Mouse (Mus musculus): ENCODE measurements around the gene Upf2. TPM values are rescaled to one million over a fixed set of nuclear protein-coding genes. Genes with fewer than 3 reads are reported as not detected.

Upf2 gene
- polyA plus RNA-seq, 1 experiment = 5.6 TPM

GRCm38 (mm10) chr2:5936550-5936949 is 14.7 kb upstream of the Upf2 start:
- no peak for DNase-seq
- Histone ChIP-seq H3K27me3 (ENCODE audit: control insufficient read depth, insufficient read depth, low read length) (no peaks in the 10 kb centered on the region), H3K4me1 (replicated peaks; ENCODE audit: control insufficient read depth, insufficient read depth, low read length) (no peaks in the 10 kb centered on the region), H3K27ac (ENCODE audit: control insufficient read depth, insufficient read depth, low read length) (no peak overlapping the region), H3K4me3 (ENCODE audit: control insufficient read depth, insufficient read depth, low read length) (no peak overlapping the region), H3K36me3 (ENCODE audit: control insufficient read depth, insufficient read depth, low read length) (no peaks in the 10 kb centered on the region)
- TF ChIP-seq CTCF (IDR thresholded peaks at IDR 0.05; ENCODE audit: borderline replicate concordance, control insufficient read depth, extremely low read depth, insufficient read depth, low read length, poor library complexity) = no peak
- 97% methylated on average over 4 of the region's 4 CpGs for WGBS

- no peak for DNase-seq
- H3K27ac ChIP-seq (ENCODE audit: control insufficient read depth, insufficient read depth, low read length) = no peak overlapping the region
- H3K36me3 ChIP-seq (ENCODE audit: control insufficient read depth, insufficient read depth, low read length) = no peaks in the 10 kb centered on the region
- 94% methylated on average over 3 of the region's 3 CpGs for WGBS
- H3K27me3 ChIP-seq (ENCODE audit: control insufficient read depth, insufficient read depth, low read length) = no peaks in the 10 kb centered on the region
- no peak overlapping the region for H3K4me3 ChIP-seq (ENCODE audit: control insufficient read depth, insufficient read depth, low read length)
- TF ChIP-seq POLR2A (IDR thresholded peaks at IDR 0.05; ENCODE audit: control insufficient read depth, extremely low read depth, insufficient read depth, low read length, poor library complexity) = no peak
- no peak for TF ChIP-seq CTCF (IDR thresholded peaks at IDR 0.05; ENCODE audit: borderline replicate concordance, control insufficient read depth, extremely low read depth, insufficient read depth, low read length, poor library complexity)
- H3K4me1 ChIP-seq (replicated peaks; ENCODE audit: control insufficient read depth, insufficient read depth, low read length) = peaks cover 7% of the 10 kb centered on the region
Measured at GRCm38 (mm10) chr2:5939319-5939718, 11.9 kb upstream of the Upf2 start.

DNA sequence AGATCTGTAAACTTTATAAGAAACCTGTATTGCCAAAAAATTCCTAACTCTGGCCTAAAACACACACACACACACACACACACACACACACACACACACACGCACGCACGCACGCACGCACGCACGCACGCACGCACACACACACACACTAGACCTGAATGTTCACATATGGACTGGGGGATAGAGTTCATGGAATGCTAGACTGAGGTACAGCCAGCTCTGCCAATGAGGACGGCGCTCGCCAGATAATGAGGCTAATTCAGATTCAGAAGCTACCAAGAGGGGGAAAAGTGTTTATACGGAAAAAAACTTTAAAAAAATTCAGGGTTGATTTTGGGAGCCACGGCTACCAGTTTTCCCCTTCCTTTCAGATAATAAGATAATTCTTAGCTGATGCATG is 11.4 kb upstream of the Upf2 start:
- DNase-seq = no peak
- Histone ChIP-seq H3K4me3 (ENCODE audit: control insufficient read depth, insufficient read depth, low read length) (no peak overlapping the region), H3K27ac (ENCODE audit: control insufficient read depth, insufficient read depth, low read length) (no peak overlapping the region), H3K4me1 (replicated peaks; ENCODE audit: control insufficient read depth, insufficient read depth, low read length) (peaks cover 7% of the 10 kb centered on the region), H3K27me3 (ENCODE audit: control insufficient read depth, insufficient read depth, low read length) (no peaks in the 10 kb centered on the region), H3K36me3 (ENCODE audit: control insufficient read depth, insufficient read depth, low read length) (no peaks in the 10 kb centered on the region)
- TF ChIP-seq POLR2A (IDR thresholded peaks at IDR 0.05; ENCODE audit: control insufficient read depth, extremely low read depth, insufficient read depth, low read length, poor library complexity) (no peak), CTCF (IDR thresholded peaks at IDR 0.05; ENCODE audit: borderline replicate concordance, control insufficient read depth, extremely low read depth, insufficient read depth, low read length, poor library complexity) (no peak)
- WGBS = 96% methylated on average over 14 of the region's 14 CpGs

GRCm38 (mm10) chr2:5940936-5941335 is 10.3 kb upstream of the Upf2 start:
- Histone ChIP-seq H3K36me3 (ENCODE audit: control insufficient read depth, insufficient read depth, low read length) (no peaks in the 10 kb centered on the region), H3K27me3 (ENCODE audit: control insufficient read depth, insufficient read depth, low read length) (no peaks in the 10 kb centered on the region), H3K4me1 (replicated peaks; ENCODE audit: control insufficient read depth, insufficient read depth, low read length) (peaks cover 7% of the 10 kb centered on the region), H3K4me3 (ENCODE audit: control insufficient read depth, insufficient read depth, low read length) (no peak overlapping the region), H3K27ac (ENCODE audit: control insufficient read depth, insufficient read depth, low read length) (no peak overlapping the region)
- no peak for DNase-seq
- TF ChIP-seq POLR2A (IDR thresholded peaks at IDR 0.05; ENCODE audit: control insufficient read depth, extremely low read depth, insufficient read depth, low read length, poor library complexity) (no peak), CTCF (IDR thresholded peaks at IDR 0.05; ENCODE audit: borderline replicate concordance, control insufficient read depth, extremely low read depth, insufficient read depth, low read length, poor library complexity) (no peak)
- WGBS = 97% methylated on average over 9 of the region's 9 CpGs

GRCm38 (mm10) chr2:5941861-5942415 is 9.3 kb upstream of the Upf2 start:
- H3K27ac ChIP-seq (ENCODE audit: control insufficient read depth, insufficient read depth, low read length) = no peak overlapping the region

DNA sequence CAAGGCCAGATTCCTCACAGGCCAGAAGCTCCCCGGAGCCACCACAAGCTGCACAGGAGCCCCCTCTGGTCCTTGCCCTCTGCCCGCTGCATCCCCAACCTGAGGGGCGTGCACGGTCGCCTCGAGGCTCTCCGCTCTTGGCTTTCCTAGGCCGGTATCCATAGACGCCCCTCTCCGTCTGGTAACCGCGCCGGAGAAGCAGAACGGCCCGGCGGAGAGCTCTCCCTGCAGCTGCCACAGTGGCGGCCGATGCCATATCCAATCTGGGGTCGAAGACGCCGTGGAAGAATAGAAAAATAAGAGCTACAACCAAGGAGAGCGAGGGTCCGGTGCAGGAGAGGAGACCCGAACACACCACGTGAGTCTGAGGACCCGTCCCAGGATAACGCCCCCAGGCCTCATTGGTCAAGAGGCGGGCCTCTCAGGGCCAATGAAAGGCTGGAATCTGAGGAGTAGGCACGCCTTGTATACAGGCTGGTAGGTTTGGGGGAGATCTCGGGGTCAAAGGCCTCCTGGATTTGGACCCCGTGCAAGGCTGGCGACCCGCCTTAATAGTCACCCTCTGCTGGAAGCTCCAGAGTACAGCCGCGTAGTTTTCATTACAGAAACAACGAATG is 8.7 kb upstream of the Upf2 start, which contains the start of gene Dhtkd1:
Dhtkd1 (minus strand) TSS at position 377 of the 617 bp plus-strand sequence.
- peak; percentile 32 for DNase-seq
- H3K27ac ChIP-seq (ENCODE audit: control insufficient read depth, insufficient read depth, low read length) = no peak within 1 kb of the TSS
- WGBS = 2% methylated on average over 36 of the region's 36 CpGs

More at GRCm38 (mm10) chr2:5941861-5942415, 9.3 kb upstream of the Upf2 start:
- peaks cover 7% of the 10 kb centered on the region for H3K4me1 ChIP-seq (replicated peaks; ENCODE audit: control insufficient read depth, insufficient read depth, low read length)
- no peaks in the 10 kb centered on the region for H3K27me3 ChIP-seq (ENCODE audit: control insufficient read depth, insufficient read depth, low read length)
- TF ChIP-seq CTCF (IDR thresholded peaks at IDR 0.05; ENCODE audit: borderline replicate concordance, control insufficient read depth, extremely low read depth, insufficient read depth, low read length, poor library complexity) (no peak), POLR2A (IDR thresholded peaks at IDR 0.05; ENCODE audit: control insufficient read depth, extremely low read depth, insufficient read depth, low read length, poor library complexity) (no peak)
- no peaks in the 10 kb centered on the region for H3K36me3 ChIP-seq (ENCODE audit: control insufficient read depth, insufficient read depth, low read length)
- 82% methylated on average over 11 of the region's 11 CpGs for WGBS
- no peak for DNase-seq
- peak overlapping the region; percentile 44 for H3K4me3 ChIP-seq (ENCODE audit: control insufficient read depth, insufficient read depth, low read length)

More for the DNA sequence above, 8.7 kb upstream of the Upf2 start, which contains the start of gene Dhtkd1:
- no peaks in the 10 kb centered on the region for H3K36me3 ChIP-seq (ENCODE audit: control insufficient read depth, insufficient read depth, low read length)
- no peak for TF ChIP-seq CTCF (IDR thresholded peaks at IDR 0.05; ENCODE audit: borderline replicate concordance, control insufficient read depth, extremely low read depth, insufficient read depth, low read length, poor library complexity)
- TF ChIP-seq POLR2A (IDR thresholded peaks at IDR 0.05; ENCODE audit: control insufficient read depth, extremely low read depth, insufficient read depth, low read length, poor library complexity) = no peak
- peak within 1 kb of the TSS; percentile 44 for H3K4me3 ChIP-seq (ENCODE audit: control insufficient read depth, insufficient read depth, low read length)
- H3K27me3 ChIP-seq (ENCODE audit: control insufficient read depth, insufficient read depth, low read length) = no peaks in the 10 kb centered on the region
- peaks cover 7% of the 10 kb centered on the region for H3K4me1 ChIP-seq (replicated peaks; ENCODE audit: control insufficient read depth, insufficient read depth, low read length)
